Mouse (Mus musculus) E14TG2a.4 (cell line): ENCODE data around the gene Tenm4.

Experiments used
- H3K27me3 ChIP-seq: 2 replicates; pipeline ENCODE4 v1.6.1; 2014; ENCODE audit warnings: low read length, control low read depth; ENCODE audit not compliant: insufficient read depth
- H3K36me3 ChIP-seq: 2 replicates; pipeline ENCODE4 v1.6.1; 2014; ENCODE audit warnings: low read length, control low read depth; ENCODE audit not compliant: insufficient read depth
- H3K4me1 ChIP-seq: replicated peaks from 2 replicates; pipeline ENCODE4 v1.6.1; 2014; ENCODE audit warnings: low read depth, low read length, control low read depth
- H3K4me3 ChIP-seq: replicated peaks from 2 replicates; pipeline ENCODE4 v1.5.1; 2014; ENCODE audit warnings: mild to moderate bottlenecking, low read length
- H3K9me3 ChIP-seq: 2 replicates; pipeline ENCODE4 v1.6.1; 2014; ENCODE audit warnings: low read length, control low read depth
- CTCF ChIP-seq: conservative IDR thresholded peaks from 2 replicates; pipeline ENCODE4 v1.5.1; 2014; ENCODE audit warnings: low read length
- NANOG ChIP-seq: IDR thresholded peaks from 2 replicates; pipeline ENCODE4 v1.6.1; 2014; ENCODE audit warnings: borderline replicate concordance, low read length, mixed read lengths
- POU5F1 ChIP-seq: IDR thresholded peaks from 2 replicates; pipeline ENCODE4 v1.6.1; 2014; ENCODE audit warnings: low read length, borderline replicate concordance

The Tenm4 gene

GRCm38 (mm10) chr7:96651055-96651454 is 480.0 kb downstream of the Tenm4 start:
- Histone ChIP-seq H3K36me3 (no peaks in the 10 kb centered on the region), H3K9me3 (no peaks in the 10 kb centered on the region), H3K4me1 (peaks cover 49% of the 10 kb centered on the region), H3K27me3 (peaks cover 8% of the 10 kb centered on the region), H3K4me3 (no peak overlapping the region)
- TF ChIP-seq CTCF (no peak), NANOG (no peak), POU5F1 (no peak)

GRCm38 (mm10) chr7:96651626-96652341 is 480.7 kb downstream of the Tenm4 start:
- TF ChIP-seq NANOG (peak; percentile 13; the same call in 1 of the 2 replicates), POU5F1 (no peak), CTCF (no peak)
- Histone ChIP-seq H3K36me3 (no peaks in the 10 kb centered on the region), H3K4me3 (no peak overlapping the region), H3K4me1 (peaks cover 57% of the 10 kb centered on the region), H3K9me3 (no peaks in the 10 kb centered on the region), H3K27me3 (peaks cover 8% of the 10 kb centered on the region; the same call in 1 of the 2 replicates)

- Histone ChIP-seq H3K9me3 (no peaks in the 10 kb centered on the region), H3K4me1 (peaks cover 60% of the 10 kb centered on the region), H3K36me3 (no peaks in the 10 kb centered on the region), H3K4me3 (no peak overlapping the region), H3K27me3 (peaks cover 6% of the 10 kb centered on the region; the same call in 1 of the 2 replicates)
- no peak for TF ChIP-seq NANOG
- TF ChIP-seq POU5F1 = no peak
- TF ChIP-seq CTCF = no peak
Measured at GRCm38 (mm10) chr7:96652844-96653243, 481.8 kb downstream of the Tenm4 start.

GRCm38 (mm10) chr7:96654206-96654605 is 483.2 kb downstream of the Tenm4 start:
- Histone ChIP-seq H3K36me3 (no peaks in the 10 kb centered on the region), H3K4me3 (no peak overlapping the region), H3K4me1 (peaks cover 60% of the 10 kb centered on the region), H3K9me3 (no peaks in the 10 kb centered on the region), H3K27me3 (peaks cover 13% of the 10 kb centered on the region; the same call in 1 of the 2 replicates)
- no peak for TF ChIP-seq POU5F1
- TF ChIP-seq NANOG = no peak
- TF ChIP-seq CTCF = peak; percentile 71

- Histone ChIP-seq H3K36me3 (no peaks in the 10 kb centered on the region), H3K4me3 (no peak overlapping the region), H3K4me1 (peaks cover 60% of the 10 kb centered on the region), H3K9me3 (no peaks in the 10 kb centered on the region), H3K27me3 (peaks cover 18% of the 10 kb centered on the region)
- TF ChIP-seq POU5F1 (no peak; the same call in 1 of the 2 replicates), CTCF (no peak), NANOG (no peak; the same call in 1 of the 2 replicates)
Measured at GRCm38 (mm10) chr7:96655096-96655716, 484.2 kb downstream of the Tenm4 start.

GRCm38 (mm10) chr7:96657101-96657830 is 486.2 kb downstream of the Tenm4 start:
- H3K4me1 ChIP-seq = peaks cover 59% of the 10 kb centered on the region
- TF ChIP-seq NANOG (no peak), POU5F1 (no peak), CTCF (no peak)
- H3K27me3 ChIP-seq = peaks cover 14% of the 10 kb centered on the region
- H3K36me3 ChIP-seq = no peaks in the 10 kb centered on the region
- no peak overlapping the region for H3K4me3 ChIP-seq
- H3K9me3 ChIP-seq = no peaks in the 10 kb centered on the region

- no peaks in the 10 kb centered on the region for H3K9me3 ChIP-seq
- H3K4me1 ChIP-seq = peaks cover 57% of the 10 kb centered on the region
- H3K4me3 ChIP-seq = no peak overlapping the region
- no peaks in the 10 kb centered on the region for H3K36me3 ChIP-seq
- H3K27me3 ChIP-seq = peaks cover 14% of the 10 kb centered on the region
- no peak for TF ChIP-seq CTCF
- no peak for TF ChIP-seq NANOG
- no peak for TF ChIP-seq POU5F1
Measured at GRCm38 (mm10) chr7:96657857-96658580, 487.0 kb downstream of the Tenm4 start.
